Mouse (Mus musculus) limb, embryonic 10.5 days (tissue): ENCODE measurements around the gene Usp10. TPM values are rescaled to one million over a fixed set of nuclear protein-coding genes. Genes with fewer than 3 reads are reported as not detected.

Experiments
- DNase-seq: peaks from one replicate; pipeline ENCODE4 v3.0.0-alpha.2; 2017; ENCODE audit warnings: low spot score
- H3K27ac ChIP-seq: fragments of 300-500 bp; sonication (generic); 2 replicates; pipeline ENCODE4 v1.5.1; 2016; ENCODE audit warnings: mild to moderate bottlenecking
- H3K27me3 ChIP-seq: fragments of 300-500 bp; sonication (generic); 2 replicates; pipeline ENCODE4 v1.6.1; 2016; ENCODE audit warnings: low read depth, mild to moderate bottlenecking; ENCODE audit not compliant: poor library complexity, severe bottlenecking
- H3K36me3 ChIP-seq: fragments of 300-500 bp; sonication (generic); 2 replicates; pipeline ENCODE4 v1.6.1; 2016; ENCODE audit warnings: mild to moderate bottlenecking, moderate library complexity
- H3K4me1 ChIP-seq: fragments of 300-500 bp; sonication (generic); 2 replicates; pipeline ENCODE4 v1.6.1; 2016
- H3K4me3 ChIP-seq: fragments of 300-500 bp; sonication (generic); 2 replicates; pipeline ENCODE4 v1.5.1; 2016; ENCODE audit warnings: mild to moderate bottlenecking, moderate library complexity
- H3K9me3 ChIP-seq: fragments of 300-500 bp; sonication (generic); replicated peaks from 2 replicates; pipeline ENCODE4 v1.6.1; 2016; ENCODE audit warnings: mild to moderate bottlenecking
- WGBS: fragments of 180-500 bp; shearing (Covaris S2); methylation state at CpG from one replicate; pipeline ENCODE4 v1.1.7; 2016; 5-methylcytosine and 5-hydroxymethylcytosine counted together
- polyA plus RNA-seq: library from polyadenylated mRNA; unstranded; fragments of >200 nt; fragmentation: Nextera tagmentation; extraction: Ambion mirVana; gene quantifications from 2 replicates; pipeline ENCODE4 v1.2.1, GENCODE M21; 2016

Usp10 gene
- polyA plus RNA-seq, 1 experiment from 2014 or later, result 226 TPM

- Histone ChIP-seq H3K4me3 (no peak overlapping the region), H3K4me1 (peaks cover 63% of the 10 kb centered on the region), H3K9me3 (no peaks in the 10 kb centered on the region), H3K36me3 (no peaks in the 10 kb centered on the region), H3K27ac (peak overlapping the region; percentile 73), H3K27me3 (peaks cover 8% of the 10 kb centered on the region; the same call in 1 of the 2 replicates)
- WGBS, result 43% methylated on average over 9 of the region's 9 CpGs
- DNase-seq, result no peak
Measured at GRCm38 (mm10) chr8:120006645-120007160, 96.5 kb downstream of the Usp10 start.

Other genes starting within 250 kb of the Usp10 start
- gene Wfdc1, start 244.0 kb upstream of the Usp10 start, polyA plus RNA-seq, result 0.10 TPM in 1 of 2 replicates, not detected in the other
- 2.3 and 2.5 TPM in 2 replicates for gene Atp2c2, start 210.4 kb upstream of the Usp10 start, polyA plus RNA-seq
- gene Tldc1, start 131.9 kb upstream of the Usp10 start, polyA plus RNA-seq, result 13.1 and 14.6 TPM in 2 replicates
- 53.2 and 94.6 TPM in 2 replicates for gene Cotl1, start 69.8 kb upstream of the Usp10 start, polyA plus RNA-seq
- 7.2 and 7.9 TPM in 2 replicates for gene Klhl36, start 48.1 kb upstream of the Usp10 start, polyA plus RNA-seq
- 2.3 and 2.5 TPM in 2 replicates for gene Gm20388, start 481 bp downstream of the Usp10 start, polyA plus RNA-seq
- gene Crispld2, start 82.1 kb downstream of the Usp10 start, polyA plus RNA-seq, result 5.0 and 6.1 TPM in 2 replicates
- 32.4 and 34.8 TPM in 2 replicates for gene Zdhhc7, start 191.1 kb downstream of the Usp10 start, polyA plus RNA-seq
- 1.7 and 2.2 TPM in 2 replicates for gene 6430548M08Rik, start 203.8 kb downstream of the Usp10 start, polyA plus RNA-seq